Mouse (Mus musculus) ES-E14 (cell line): Measurements from ENCODE around the gene Rtcb.

Source experiments
- HCFC1 ChIP-seq: IDR thresholded peaks from 2 replicates; pipeline ENCODE4 v1.6.1; 2012; ENCODE audit warnings: low read length, inconsistent platforms, borderline replicate concordance; ENCODE audit not compliant: insufficient read depth
- MAFK ChIP-seq: IDR thresholded peaks from 2 replicates; pipeline ENCODE4 v1.6.1; 2014; ENCODE audit warnings: mild to moderate bottlenecking, low read depth, low read length, inconsistent platforms; ENCODE audit not compliant: insufficient read depth
- ZNF384 ChIP-seq: IDR thresholded peaks from 2 replicates; pipeline ENCODE4 v1.6.1; 2012; ENCODE audit warnings: low read depth, low read length, inconsistent platforms

GRCm38 (mm10) chr10:85967411-85968156 lies 10.0 kb upstream of the Rtcb start:
- no peak for TF ChIP-seq MAFK
- TF ChIP-seq HCFC1 = no peak
- no peak for TF ChIP-seq ZNF384
